Mouse (Mus musculus): ENCODE measurements around the gene Cdkn1c.

GRCm38 (mm10) chr7:143495104-143495961, 34.5 kb upstream of the Cdkn1c start:
- no peak for TF ChIP-seq POLR2A (IDR thresholded peaks at IDR 0.05; ENCODE audit: control insufficient read depth, low read depth, low read length)
- TF ChIP-seq CTCF (IDR thresholded peaks at IDR 0.05; ENCODE audit: control insufficient read depth, insufficient read depth, insufficient replicate concordance, low read depth, low read length): no peak
